Mouse (Mus musculus) central nervous system, embryonic 11.5 days (tissue): ENCODE results near the gene Sycp2l. TPM values are rescaled to one million over a fixed set of nuclear protein-coding genes. Genes with fewer than 3 reads are reported as not detected.

ENCODE experiments used
- polyA plus RNA-seq: library from polyadenylated mRNA; depleted of rRNA; stranded (reverse); fragments of >200 nt; gene quantifications from 2 replicates; pipeline ENCODE4 v1.2.3, GENCODE M21; 2012; rRNA removed

The Sycp2l gene
- polyA plus RNA-seq, result 0.12 and 0.23 TPM in 2 replicates

DNA sequence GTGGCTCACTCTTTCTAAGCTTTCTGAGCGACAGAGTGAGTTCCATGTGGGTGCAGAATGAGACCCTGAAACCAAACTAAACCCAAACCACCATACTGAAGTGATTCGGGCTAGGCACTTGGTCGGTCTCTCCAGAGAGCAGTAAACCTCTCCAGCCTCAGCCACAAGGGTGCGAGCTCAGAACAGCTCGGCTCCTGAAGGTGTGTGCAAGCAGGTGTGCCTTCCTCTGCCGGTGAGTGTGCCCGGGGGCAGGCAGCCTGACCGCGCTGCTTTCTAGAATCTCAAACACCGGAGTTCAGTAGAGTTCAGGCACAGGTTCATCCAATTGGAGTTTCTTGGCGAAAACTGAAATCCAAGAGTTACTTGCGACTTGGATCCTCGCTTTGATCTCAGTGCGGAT, at the start of gene Sycp2l:
Sycp2l (plus strand) TSS at position 368 of the 400 bp plus-strand sequence.

DNA sequence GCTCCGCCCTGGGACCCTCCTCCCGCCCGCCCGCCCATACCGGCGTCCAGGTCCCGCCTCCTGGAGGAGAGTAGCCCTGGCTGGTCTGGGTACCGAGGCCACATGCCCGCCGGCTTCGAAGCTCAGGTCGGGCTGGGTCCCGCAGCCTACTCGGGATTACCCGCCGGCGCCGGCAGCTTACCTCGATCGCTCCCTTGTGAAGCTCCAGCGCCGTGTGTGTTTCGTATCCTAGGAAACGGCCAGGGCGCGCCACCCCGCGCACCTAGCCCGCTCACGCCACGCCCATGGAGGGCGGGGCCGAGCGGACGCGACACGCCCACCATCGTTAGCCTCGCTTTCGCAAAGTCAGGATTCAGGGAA, 34.7 kb upstream of the Sycp2l start, which contains the start of gene Mak:
Mak (minus strand) TSS at position 286 of the 360 bp plus-strand sequence.

GRCm38 (mm10) chr13:41110935-41111334, 3.2 kb upstream of the Sycp2l start, which contains the start of gene Gcm2:
Gene Gcm2, minus strand, starts transcription at chr13:41111035.

DNA sequence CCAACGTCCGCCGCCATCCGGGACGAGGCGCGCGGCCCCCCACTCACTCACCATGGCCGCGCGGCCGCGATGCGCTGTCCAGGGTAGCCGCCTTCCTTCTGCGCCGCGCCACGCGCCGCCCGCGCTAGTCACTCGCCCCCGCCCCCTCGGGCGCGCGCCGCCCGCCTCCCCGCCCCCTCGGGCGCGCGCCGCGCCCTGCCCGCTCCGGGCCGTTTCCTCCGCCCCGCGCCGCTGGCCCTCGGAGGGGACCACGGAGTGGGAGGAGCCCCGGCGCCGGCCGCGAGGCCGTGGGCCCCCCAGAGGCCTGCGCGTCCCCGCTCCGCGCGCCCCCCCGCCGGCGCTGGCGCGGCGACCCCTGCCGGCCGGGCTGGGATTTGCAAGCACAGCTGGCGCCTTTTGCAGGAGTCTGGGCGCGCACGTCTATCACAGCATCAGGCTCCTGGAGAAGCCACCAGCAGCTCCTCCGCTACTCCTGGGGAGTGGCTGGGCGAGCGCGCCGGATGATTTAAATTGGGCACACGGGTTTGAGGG, 106.3 kb downstream of the Sycp2l start, which contains the start of gene Elovl2:
Elovl2 (minus strand) TSS at position 102 of the 531 bp plus-strand sequence.

Other genes starting within 250 kb of the Sycp2l start
- 71.0 and 80.8 TPM in 2 replicates for gene Pak1ip1, start 113.3 kb upstream of the Sycp2l start, polyA plus RNA-seq
- 116 and 117 TPM in 2 replicates for gene Tmem14c, start 98.0 kb upstream of the Sycp2l start, polyA plus RNA-seq
- gene Mak, start 34.6 kb upstream of the Sycp2l start, polyA plus RNA-seq, result 0.67 and 0.83 TPM in 2 replicates
- gene Gcm2, start 3.3 kb upstream of the Sycp2l start, polyA plus RNA-seq, result 0.26 TPM in 1 of 2 replicates, not detected in the other
- gene Elovl2, start 106.1 kb downstream of the Sycp2l start, polyA plus RNA-seq, result 14.1 and 22.0 TPM in 2 replicates
- 6.6 and 12.7 TPM in 2 replicates for gene Smim13, start 135.5 kb downstream of the Sycp2l start, polyA plus RNA-seq
- not detected in 2 replicates for gene Gm17364, start 159.7 kb downstream of the Sycp2l start, polyA plus RNA-seq